Mouse (Mus musculus) ES-E14 (cell line): ENCODE measurements around the gene Kif22. TPM values are rescaled to one million over a fixed set of nuclear protein-coding genes. Genes with fewer than 3 reads are reported as not detected.
A peak's percentile ranks its signal among the peaks of the same experiment; 100 is the strongest.

Source experiments
- DNase-seq: peaks from one replicate; pipeline ENCODE4 v3.0.0-alpha.2; 2013; ENCODE audit warnings: low read depth, low spot score
- H3K27ac ChIP-seq: 2 replicates; pipeline ENCODE4 v1.5.1; 2012; ENCODE audit warnings: low read depth, mild to moderate bottlenecking, low read length, moderate library complexity, mixed read lengths; ENCODE audit not compliant: poor library complexity, insufficient read depth, severe bottlenecking
- H3K36me3 ChIP-seq: 2 replicates; pipeline ENCODE4 v1.6.1; 2012; ENCODE audit warnings: mild to moderate bottlenecking, low read length, moderate library complexity, mixed read lengths; ENCODE audit not compliant: control insufficient read depth, poor library complexity, insufficient read depth, severe bottlenecking
- H3K4me1 ChIP-seq, 2 experiments: fragments of 150-350 bp in 1 of 2; sonication (generic) in 1 of 2; 2 replicates each; pipeline ENCODE4 v1.6.1; 2012; ENCODE audit warnings: low read length in 2 of 2, mild to moderate bottlenecking in 1 of 2, mixed read lengths in 1 of 2; ENCODE audit not compliant: control insufficient read depth in 2 of 2, insufficient read depth in 2 of 2, poor library complexity in 1 of 2
- H3K4me3 ChIP-seq, 2 experiments: fragments of 150-350 bp in 1 of 2; sonication (generic) in 1 of 2; 2 replicates each; pipeline ENCODE4 v1.5.1; 2012; ENCODE audit warnings: low read length in 2 of 2, low read depth in 1 of 2, mild to moderate bottlenecking in 1 of 2, mixed read lengths in 1 of 2; ENCODE audit not compliant: insufficient read depth in 1 of 2, poor library complexity in 1 of 2, severe bottlenecking in 1 of 2
- H3K9ac ChIP-seq: 2 replicates; pipeline ENCODE4 v1.6.1; 2012; ENCODE audit warnings: low read depth, mild to moderate bottlenecking, low read length, mixed read lengths; ENCODE audit not compliant: poor library complexity, insufficient read depth, severe bottlenecking
- H3K9me3 ChIP-seq: fragments of 150-350 bp; sonication (generic); 2 replicates; pipeline ENCODE4 v1.6.1; 2012; ENCODE audit warnings: low read depth, mild to moderate bottlenecking, low read length; ENCODE audit not compliant: control insufficient read depth, insufficient read depth
- CHD2 ChIP-seq: IDR thresholded peaks from 2 replicates; pipeline ENCODE4 v1.6.1; 2014; ENCODE audit warnings: mild to moderate bottlenecking, low read depth, low read length, inconsistent platforms
- HCFC1 ChIP-seq: IDR thresholded peaks from 2 replicates; pipeline ENCODE4 v1.6.1; 2012; ENCODE audit warnings: low read length, inconsistent platforms, borderline replicate concordance; ENCODE audit not compliant: insufficient read depth
- MAFK ChIP-seq: IDR thresholded peaks from 2 replicates; pipeline ENCODE4 v1.6.1; 2014; ENCODE audit warnings: mild to moderate bottlenecking, low read depth, low read length, inconsistent platforms; ENCODE audit not compliant: insufficient read depth
- ZC3H11A ChIP-seq: IDR thresholded peaks from 2 replicates; pipeline ENCODE4 v1.6.1; 2012; ENCODE audit warnings: low read depth, mild to moderate bottlenecking, inconsistent platforms, low read length, borderline replicate concordance
- ZNF384 ChIP-seq: IDR thresholded peaks from 2 replicates; pipeline ENCODE4 v1.6.1; 2012; ENCODE audit warnings: low read depth, low read length, inconsistent platforms
- in situ Hi-C, 2 experiments: fragments of 600-800 bp; cut with MboI; formaldehyde crosslinking; loops; one replicate each; pipeline ENCODE4 v1.15.1; 2025; ENCODE audit warnings: low sequenced_read_pairs in 2 of 2, inconsistent platforms in 1 of 2; ENCODE audit not compliant: unreplicated experiment in 2 of 2
- total RNA-seq: library from RNA; depleted of rRNA; stranded (reverse); fragments of 300-350 nt; gene quantifications from 2 replicates; pipeline ENCODE4 v1.2.3, GENCODE M21; 2012

Gene Kif22
- total RNA-seq, 1 experiment, result 97.4 TPM

DNA sequence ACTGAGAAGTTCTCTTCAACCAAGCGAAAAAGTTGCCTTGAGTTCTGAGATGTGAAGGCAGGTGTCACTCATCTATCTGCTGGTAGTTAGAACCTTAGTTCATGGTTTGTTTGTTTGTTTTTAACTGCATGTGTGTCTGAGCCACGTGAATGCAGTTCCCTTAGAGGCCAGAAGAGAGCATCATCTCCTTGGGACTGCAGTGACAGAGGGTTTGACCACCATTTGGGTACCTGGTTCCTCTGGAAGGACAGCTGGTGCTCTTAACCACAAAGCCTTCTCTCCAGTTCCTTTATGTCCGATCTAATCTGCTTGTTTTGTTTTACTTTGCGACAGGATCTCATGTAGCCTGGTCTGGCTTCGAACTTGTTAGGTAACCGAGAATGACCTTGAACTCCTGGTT lies 23.3 kb upstream of the Kif22 start:
- H3K9me3 ChIP-seq, result no peaks in the 10 kb centered on the region
- no peak overlapping the region for H3K9ac ChIP-seq
- no peak overlapping the region for H3K4me3 ChIP-seq
- DNase-seq, result no peak
- no peaks in the 10 kb centered on the region for H3K36me3 ChIP-seq
- TF ChIP-seq ZNF384, result no peak
- TF ChIP-seq CHD2, result no peak
- TF ChIP-seq MAFK, result no peak
- no peak for TF ChIP-seq HCFC1
- no peak for TF ChIP-seq ZC3H11A
- peaks cover 0 to 6% of the 10 kb centered on the region in 2 experiments; a peak in 1 of 4 replicates for H3K4me1 ChIP-seq
- in situ Hi-C loops, result no loop called here
- no peak overlapping the region for H3K27ac ChIP-seq

DNA sequence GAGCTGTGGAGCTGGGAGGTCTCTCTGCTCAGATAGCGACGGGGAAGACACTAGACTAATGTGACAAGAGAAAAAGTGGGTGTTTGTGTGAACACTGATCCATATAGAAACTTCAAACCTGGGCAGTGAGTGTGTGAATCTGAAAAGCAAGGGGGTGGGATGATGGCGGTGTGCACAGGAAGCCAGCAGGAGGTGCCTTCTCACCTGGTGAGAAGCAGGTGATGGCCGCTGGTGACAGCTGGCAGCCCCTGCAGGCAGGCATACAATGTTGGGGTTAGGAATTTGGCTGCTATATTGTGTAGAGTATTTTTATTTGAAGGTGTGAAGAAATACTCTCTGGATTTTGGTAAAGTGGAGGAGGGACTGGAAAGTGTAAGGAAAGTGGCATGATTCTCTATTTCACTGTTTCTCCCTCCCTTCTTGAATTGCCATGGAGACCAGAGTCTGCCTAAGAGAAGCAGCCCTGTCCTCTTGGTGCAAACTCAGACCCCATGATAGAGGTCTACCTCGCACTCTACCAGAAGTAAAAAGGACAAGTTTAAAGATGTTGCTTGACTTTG lies 12.8 kb upstream of the Kif22 start:
- H3K4me1 ChIP-seq, result no peaks in the 10 kb centered on the region
- TF ChIP-seq MAFK, result no peak
- TF ChIP-seq HCFC1, result no peak
- no peak for TF ChIP-seq ZC3H11A
- no peak for TF ChIP-seq ZNF384
- no peak for TF ChIP-seq CHD2
- H3K4me3 ChIP-seq, result no peak overlapping the region
- no peak overlapping the region for H3K27ac ChIP-seq
- H3K36me3 ChIP-seq, result no peaks in the 10 kb centered on the region
- no peak for DNase-seq
- in situ Hi-C loops, result no loop called here
- no peak overlapping the region for H3K9ac ChIP-seq
- no peaks in the 10 kb centered on the region for H3K9me3 ChIP-seq

DNA sequence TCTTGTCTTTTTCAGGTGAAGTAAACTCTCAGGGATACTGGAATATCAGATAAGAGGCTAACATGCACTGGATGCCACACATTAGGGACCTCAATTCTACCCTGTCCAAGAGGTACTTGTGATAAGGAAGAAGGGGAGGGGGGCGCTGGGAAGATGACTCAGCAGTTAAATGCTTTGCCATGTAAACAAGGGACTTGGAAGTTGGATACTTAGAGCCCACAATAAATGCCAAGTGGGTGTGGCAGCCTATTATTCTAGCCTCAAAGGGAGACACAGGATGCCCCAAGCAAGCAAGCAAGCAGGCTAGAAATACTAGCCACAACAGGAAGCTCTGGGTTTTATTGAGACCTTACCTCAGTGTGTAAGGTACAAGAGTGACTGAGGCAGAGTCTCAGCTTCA lies 11.0 kb downstream of the Kif22 start:
- in situ Hi-C loops, result no loop called here
- Histone ChIP-seq H3K27ac (no peak overlapping the region; the same call in 1 of the 2 replicates), H3K9me3 (no peaks in the 10 kb centered on the region), H3K9ac (no peak overlapping the region), H3K4me1 (peaks cover 8 to 16% of the 10 kb centered on the region in 2 experiments; a peak in 3 of 4 replicates), H3K36me3 (peaks cover 54% of the 10 kb centered on the region), H3K4me3 (no peak overlapping the region)
- no peak for DNase-seq
- TF ChIP-seq HCFC1 (no peak), MAFK (peak; percentile 76)

DNA sequence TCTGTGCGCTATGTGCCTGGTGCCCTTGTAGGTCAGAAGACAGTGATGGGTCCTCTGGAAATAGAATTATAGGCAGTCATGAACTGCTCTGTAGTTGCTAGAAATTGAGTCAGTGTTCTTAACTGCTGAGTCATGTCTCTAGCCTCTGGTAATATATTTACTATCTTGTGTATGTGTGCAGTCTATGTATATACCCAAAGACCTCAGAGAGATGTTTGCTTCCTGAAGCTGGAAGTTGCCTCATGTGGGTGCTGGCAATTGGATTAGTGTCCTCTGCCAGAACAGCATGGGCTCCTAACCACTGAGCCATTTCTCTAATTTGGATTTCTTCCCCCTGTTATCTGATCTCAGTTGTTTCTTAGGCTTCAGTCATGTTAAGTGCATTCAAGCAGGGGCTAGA lies 12.1 kb downstream of the Kif22 start:
- Histone ChIP-seq H3K4me3 (no peak overlapping the region), H3K27ac (no peak overlapping the region), H3K9ac (no peak overlapping the region), H3K9me3 (no peaks in the 10 kb centered on the region), H3K4me1 (peaks cover 5 to 12% of the 10 kb centered on the region in 2 experiments; a peak in 2 of 4 replicates), H3K36me3 (peaks cover 52% of the 10 kb centered on the region)
- DNase-seq, result no peak
- TF ChIP-seq ZNF384, result no peak
- 0 out of 2 replicates have a peak, but pooled peaks have one; percentile 22 for TF ChIP-seq MAFK
- in situ Hi-C loops, result no loop called here

DNA sequence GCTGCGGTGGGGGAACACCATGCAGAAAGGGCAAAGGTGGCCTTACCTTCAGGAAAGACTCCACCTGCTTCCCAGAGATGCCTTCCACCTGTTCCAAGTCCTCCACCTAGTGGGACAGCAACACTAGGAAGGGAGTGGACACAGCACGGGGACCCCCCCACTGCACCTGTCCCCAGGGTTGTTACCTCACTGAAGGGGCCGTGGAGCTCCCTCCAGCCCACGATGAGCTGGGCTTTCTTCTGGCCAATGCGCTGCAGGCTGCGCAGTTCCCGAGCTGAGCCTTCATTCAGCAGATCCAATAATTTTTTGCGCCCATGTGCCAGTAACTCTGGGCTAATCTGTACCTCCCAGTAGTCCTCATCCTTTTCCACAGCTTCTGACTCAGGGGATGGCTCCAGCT lies 14.4 kb downstream of the Kif22 start:
- no peak for TF ChIP-seq ZNF384
- TF ChIP-seq ZC3H11A, result no peak
- TF ChIP-seq MAFK, result no peak
- TF ChIP-seq CHD2, result no peak
- no peak for TF ChIP-seq HCFC1

More for the DNA sequence above, 14.4 kb downstream of the Kif22 start:
- DNase-seq, result no peak
- Histone ChIP-seq H3K36me3 (peaks cover 58% of the 10 kb centered on the region), H3K9ac (peak overlapping the region; percentile 72), H3K4me1 (peaks cover 6 to 16% of the 10 kb centered on the region in 2 experiments; a peak in 3 of 4 replicates), H3K9me3 (no peaks in the 10 kb centered on the region), H3K4me3 (peak overlapping the region; percentile 65 to 87), H3K27ac (peak overlapping the region; percentile 80)
- in situ Hi-C loops, result no loop called here
